ENCODE assay signal across 8 mouse cellular contexts in genomic region chr11:98937410-98937913, GRCm38 (mm10). TPM values are rescaled to one million over a fixed set of nuclear protein-coding genes. Genes with fewer than 3 reads are reported as not detected.
A peak's percentile ranks its signal among the peaks of the same experiment; 100 is the strongest.
DNase-seq lines count a peak whose midpoint lies in the region; ATAC-seq lines count a peak whose summit lies in the region.

No protein-coding gene starts in this region.

- H3K4me3 ChIP-seq in embryonic facial prominence, embryonic 12.5 days, result peak overlapping the region; percentile 82
- H3K4me3 ChIP-seq in heart, embryonic 10.5 days, result peak overlapping the region; percentile 75

- H3K4me2 ChIP-seq in embryonic facial prominence, embryonic 12.5 days (replicated peaks), result peak overlapping the region; percentile 91

- peak overlapping the region; percentile 99 for H3K27ac ChIP-seq in embryonic facial prominence, embryonic 12.5 days
- peak overlapping the region; percentile 97 for H3K27ac ChIP-seq in heart, embryonic 10.5 days

- peak; percentile 78 for ATAC-seq in embryonic facial prominence, embryonic 12.5 days (ENCODE audit: insufficient number of reproducible peaks, insufficient read depth, low FRiP score, low TSS enrichment)

- H3K27me3 ChIP-seq in embryonic facial prominence, embryonic 12.5 days, result no peaks in the 10 kb centered on the region
- H3K27me3 ChIP-seq in heart, embryonic 10.5 days (ENCODE audit: insufficient read depth, poor library complexity, severe bottlenecking), result no peaks in the 10 kb centered on the region

- H3K9me3 ChIP-seq in embryonic facial prominence, embryonic 12.5 days, result no peaks in the 10 kb centered on the region
- H3K9me3 ChIP-seq in heart, embryonic 10.5 days, result no peaks in the 10 kb centered on the region

- peak overlapping the region; percentile 89 for H3K9ac ChIP-seq in embryonic facial prominence, embryonic 12.5 days

- peaks cover 85% of the 10 kb centered on the region for H3K4me1 ChIP-seq in embryonic facial prominence, embryonic 12.5 days
- H3K4me1 ChIP-seq in heart, embryonic 10.5 days, result peaks cover 88% of the 10 kb centered on the region

- H3K36me3 ChIP-seq in embryonic facial prominence, embryonic 12.5 days, result no peaks in the 10 kb centered on the region
- H3K36me3 ChIP-seq in heart, embryonic 10.5 days, result peaks cover 9% of the 10 kb centered on the region; the same call in 1 of the 2 replicates

- peak; percentile 74 to 79 for DNase-seq in CD8-positive naive resting alpha-beta T cell, adult 2 months (ENCODE audit: low read depth in 2 of 2, low spot score in 2 of 2)
- DNase-seq in adrenal gland, adult 8-10 months, result peak; percentile 90
- DNase-seq in heart, embryonic 10.5 days (ENCODE audit: low spot score), result peak; percentile 95
- peak; percentile 95 for DNase-seq in kidney, adult 9 months
- DNase-seq in lung, postnatal 14 days, result peak; percentile 88
- DNase-seq in ovary, postnatal 14 days (ENCODE audit: low spot score), result peak; percentile 71
- DNase-seq in thymus, postnatal 36 days, result peak; percentile 85 to 91

- under 1% methylated on average over 36 of the region's 38 CpGs for WGBS in embryonic facial prominence, embryonic 12.5 days
- under 1% methylated on average over 38 of the region's 38 CpGs for WGBS in heart, embryonic 10.5 days

RNA-seq across cellular contexts. Expression of gene Rara, which starts 9.8 kb away (rescaled TPM):
- 10 to 100 TPM; 21.3 to 36.8 (median 30.8) TPM for total RNA-seq in adrenal gland, adult 8-10 months (2022)
- polyA plus RNA-seq in embryonic facial prominence, embryonic 12.5 days (2016; fragmentation: Nextera tagmentation; extraction: Ambion mirVana), result 48.8 and 49.2 TPM in 2 replicates
- polyA plus RNA-seq in heart, embryonic 10.5 days (2016; fragmentation: Nextera tagmentation; extraction: Ambion mirVana), result 30.4 and 36.9 TPM in 2 replicates

RNA-seq across cellular contexts. Expression of gene Cdc6, which starts 29.9 kb away (rescaled TPM):
- total RNA-seq in adrenal gland, adult 8-10 months (2022), result under 1 TPM; 0.20 to 0.95 (median 0.72) TPM
- polyA plus RNA-seq in embryonic facial prominence, embryonic 12.5 days (2016; fragmentation: Nextera tagmentation; extraction: Ambion mirVana), result 33.1 and 34.7 TPM in 2 replicates
- polyA plus RNA-seq in heart, embryonic 10.5 days (2016; fragmentation: Nextera tagmentation; extraction: Ambion mirVana), result 39.3 and 47.7 TPM in 2 replicates

RNA-seq across cellular contexts. Expression of gene Gjd3, which starts 45.4 kb away (rescaled TPM):
- total RNA-seq in adrenal gland, adult 8-10 months (2022), result not detected
- polyA plus RNA-seq in embryonic facial prominence, embryonic 12.5 days (2016; fragmentation: Nextera tagmentation; extraction: Ambion mirVana), result 0.73 and 1.4 TPM in 2 replicates
- polyA plus RNA-seq in heart, embryonic 10.5 days (2016; fragmentation: Nextera tagmentation; extraction: Ambion mirVana), result 1.0 and 1.1 TPM in 2 replicates

Comparison
In these comparisons a context has a peak if more than half of its experiments do, and no peak if none do; other contexts are left out.
1. Peak in every context shown above with its lines: DNase-seq, ATAC-seq, H3K4me3 ChIP-seq and H3K27ac ChIP-seq.